ENCODE assay signal across 8 mouse cellular contexts in genomic region chr8:126590024-126590529, GRCm38 (mm10). TPM values are rescaled to one million over a fixed set of nuclear protein-coding genes. Genes with fewer than 3 reads are reported as not detected.
DNase-seq lines count a peak whose midpoint lies in the region; ATAC-seq and TF ChIP-seq lines count a peak whose summit lies in the region.

No protein-coding gene starts in this region.

- H3K4me2 ChIP-seq in lung, postnatal 0 days (replicated peaks; ENCODE audit: low read depth, low read length): peak overlapping the region; percentile 90

- no peak for TF ChIP-seq EP300 in lung, postnatal 0 days (IDR thresholded peaks at IDR 0.05)

- WGBS in lung, postnatal 0 days: 1% methylated on average over 14 of the region's 14 CpGs

- peak; percentile 26 for TF ChIP-seq CTCF in lung, postnatal 0 days (IDR thresholded peaks at IDR 0.05)

- H3K27me3 ChIP-seq in lung, postnatal 0 days (replicated peaks; ENCODE audit: insufficient read depth, low read length): no peaks in the 10 kb centered on the region

- ATAC-seq in lung, postnatal 0 days: no peak
- no peak for ATAC-seq in megakaryocyte-erythroid progenitor cell, adult 5-6 weeks (replicated peaks; ENCODE audit: low FRiP score, low TSS enrichment, poor library complexity, severe bottlenecking)

- peak; percentile 50 to 66 for DNase-seq in right cerebral cortex, postnatal 10 days (ENCODE audit: low spot score in 2 of 2)
- no peak for DNase-seq in right cerebral cortex, postnatal 14 days
- peak; percentile 49 for DNase-seq in cerebellum, adult 9-11 months
- DNase-seq in heart, adult 8-10 months (ENCODE audit: low spot score): peak; percentile 67
- DNase-seq in kidney, adult 8-10 months: peak; percentile 77
- peak; percentile 91 for DNase-seq in lung, postnatal 0 days (ENCODE audit: low spot score)
- peak; percentile 47 to 56 for DNase-seq in spleen, adult 18-20 months

- H3K4me1 ChIP-seq in lung, postnatal 0 days (ENCODE audit: insufficient read depth, low read depth, low read length): peaks cover 12% of the 10 kb centered on the region; the same call in 1 of the 2 replicates

- H3K9ac ChIP-seq in lung, postnatal 0 days (replicated peaks; ENCODE audit: low read depth): peak overlapping the region; percentile 99

- H3K9me3 ChIP-seq in lung, postnatal 0 days (ENCODE audit: low read length): no peaks in the 10 kb centered on the region

- H3K4me3 ChIP-seq in lung, postnatal 0 days (ENCODE audit: low read depth, low read length): peak overlapping the region; percentile 100

- H3K27ac ChIP-seq in lung, postnatal 0 days (ENCODE audit: low read length): peak overlapping the region; percentile 84

- H3K36me3 ChIP-seq in lung, postnatal 0 days (ENCODE audit: insufficient read depth, low read length): peaks cover 9% of the 10 kb centered on the region

RNA-seq across cellular contexts. Expression of gene Irf2bp2, which starts 3.7 kb away (rescaled TPM):
- total RNA-seq in heart, adult 8-10 months (2022): 10 to 100 TPM; 41.8 to 60.9 (median 50.3) TPM
- 19.5 and 24.1 TPM in 2 replicates for polyA plus RNA-seq in lung, postnatal 0 days (2015; fragmentation: Nextera tagmentation; extraction: Ambion mirVana)
- 45.8 and 54.3 TPM in 2 replicates for total RNA-seq in megakaryocyte-erythroid progenitor cell, adult 5-6 weeks (2014; fragmentation: Nextera tagmentation)
- total RNA-seq in megakaryocyte-erythroid progenitor cell, adult 5-6 weeks (2017): 44.1 and 56.8 TPM in 2 replicates
